Mouse (Mus musculus) embryonic fibroblast, embryonic 13.5 days (primary cell): ENCODE results near the gene Phf23.

Source experiments
- CTCF ChIP-seq: IDR thresholded peaks from 2 replicates; pipeline ENCODE4 v1.5.1; 2011; ENCODE audit warnings: mild to moderate bottlenecking, control low read depth, low read length, moderate library complexity, borderline replicate concordance; ENCODE audit not compliant: insufficient read depth
- POLR2A ChIP-seq: IDR thresholded peaks from 2 replicates; pipeline ENCODE4 v1.6.1; 2011; ENCODE audit warnings: low read depth, mild to moderate bottlenecking, control low read depth, low read length, moderate library complexity

- TF ChIP-seq POLR2A, result no peak
- TF ChIP-seq CTCF, result no peak
Observed at GRCm38 (mm10) chr11:70021264-70022132, 25.9 kb downstream of the Phf23 start.
